Mouse (Mus musculus): ENCODE measurements around the gene Ugt1a1. TPM values are rescaled to one million over a fixed set of nuclear protein-coding genes. Genes with fewer than 3 reads are reported as not detected.
A peak's percentile ranks its signal among the peaks of the same experiment; 100 is the strongest.

Gene Ugt1a1
- polyA plus RNA-seq, 1 experiment from 2014 or later = not detected

GRCm38 (mm10) chr1:88230981-88231802, 19.4 kb downstream of the Ugt1a1 start:
- WGBS = 75% methylated on average over 6 of the region's 6 CpGs
- H3K9me3 ChIP-seq = peaks cover 97% of the 10 kb centered on the region
- no peak for ATAC-seq (replicated peaks)
- no peak overlapping the region for H3K27ac ChIP-seq
- no peaks in the 10 kb centered on the region for H3K36me3 ChIP-seq (replicated peaks)
- H3K27me3 ChIP-seq (replicated peaks) = no peaks in the 10 kb centered on the region
- H3K4me2 ChIP-seq = no peak overlapping the region
- H3K4me1 ChIP-seq = no peaks in the 10 kb centered on the region
- no peak overlapping the region for H3K9ac ChIP-seq
- no peak overlapping the region for H3K4me3 ChIP-seq

DNA sequence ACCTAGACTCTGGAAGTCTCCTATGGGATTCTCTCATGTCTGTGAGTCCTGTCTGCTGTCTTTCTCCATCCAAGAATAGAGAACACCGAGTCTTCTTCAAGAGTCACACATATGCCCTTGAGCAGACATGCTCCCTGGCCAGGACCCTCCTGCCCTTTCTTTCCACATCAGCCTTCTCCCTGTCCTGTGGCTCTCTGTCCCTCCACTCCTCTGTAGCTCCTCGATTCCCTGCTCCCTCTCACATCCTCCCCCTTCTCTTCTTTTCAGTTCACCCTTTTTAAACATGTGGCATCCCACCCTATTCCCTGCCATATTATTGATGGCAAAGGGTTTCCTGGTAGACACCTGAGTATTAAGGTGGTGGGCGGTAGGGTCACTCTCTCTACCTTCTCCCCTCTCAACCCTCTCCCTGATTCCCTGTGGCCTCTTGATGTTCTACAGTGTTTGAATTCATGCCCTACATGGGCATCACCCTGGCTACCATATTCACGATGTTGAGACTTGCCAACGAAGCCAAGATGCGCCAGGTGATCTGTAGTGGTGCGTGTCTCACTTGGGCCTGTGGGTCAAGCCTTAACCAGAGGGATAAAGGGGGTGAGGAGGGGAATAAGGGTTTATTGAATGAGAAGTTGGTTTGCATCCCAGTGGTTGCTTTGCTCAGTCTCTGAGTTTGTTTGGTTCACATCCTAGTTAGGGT, 20.2 kb downstream of the Ugt1a1 start:
- no peak for ATAC-seq (replicated peaks)
- no peaks in the 10 kb centered on the region for H3K36me3 ChIP-seq (replicated peaks)
- WGBS = 68% methylated on average over 7 of the region's 7 CpGs
- H3K4me3 ChIP-seq = no peak overlapping the region
- H3K4me1 ChIP-seq = no peaks in the 10 kb centered on the region
- H3K9ac ChIP-seq = no peak overlapping the region
- H3K27ac ChIP-seq = no peak overlapping the region
- no peaks in the 10 kb centered on the region for H3K27me3 ChIP-seq (replicated peaks)
- peaks cover 94% of the 10 kb centered on the region for H3K9me3 ChIP-seq
- no peak overlapping the region for H3K4me2 ChIP-seq

GRCm38 (mm10) chr1:88232664-88233380, 21.1 kb downstream of the Ugt1a1 start:
- H3K36me3 ChIP-seq (replicated peaks) = no peaks in the 10 kb centered on the region
- no peak overlapping the region for H3K9ac ChIP-seq
- ATAC-seq (replicated peaks) = no peak
- H3K4me1 ChIP-seq = no peaks in the 10 kb centered on the region
- H3K9me3 ChIP-seq = peaks cover 93% of the 10 kb centered on the region
- H3K4me2 ChIP-seq = no peak overlapping the region
- H3K4me3 ChIP-seq = no peak overlapping the region
- H3K27ac ChIP-seq = no peak overlapping the region
- 61% methylated on average over 3 of the region's 3 CpGs for WGBS
- H3K27me3 ChIP-seq (replicated peaks) = no peaks in the 10 kb centered on the region

DNA sequence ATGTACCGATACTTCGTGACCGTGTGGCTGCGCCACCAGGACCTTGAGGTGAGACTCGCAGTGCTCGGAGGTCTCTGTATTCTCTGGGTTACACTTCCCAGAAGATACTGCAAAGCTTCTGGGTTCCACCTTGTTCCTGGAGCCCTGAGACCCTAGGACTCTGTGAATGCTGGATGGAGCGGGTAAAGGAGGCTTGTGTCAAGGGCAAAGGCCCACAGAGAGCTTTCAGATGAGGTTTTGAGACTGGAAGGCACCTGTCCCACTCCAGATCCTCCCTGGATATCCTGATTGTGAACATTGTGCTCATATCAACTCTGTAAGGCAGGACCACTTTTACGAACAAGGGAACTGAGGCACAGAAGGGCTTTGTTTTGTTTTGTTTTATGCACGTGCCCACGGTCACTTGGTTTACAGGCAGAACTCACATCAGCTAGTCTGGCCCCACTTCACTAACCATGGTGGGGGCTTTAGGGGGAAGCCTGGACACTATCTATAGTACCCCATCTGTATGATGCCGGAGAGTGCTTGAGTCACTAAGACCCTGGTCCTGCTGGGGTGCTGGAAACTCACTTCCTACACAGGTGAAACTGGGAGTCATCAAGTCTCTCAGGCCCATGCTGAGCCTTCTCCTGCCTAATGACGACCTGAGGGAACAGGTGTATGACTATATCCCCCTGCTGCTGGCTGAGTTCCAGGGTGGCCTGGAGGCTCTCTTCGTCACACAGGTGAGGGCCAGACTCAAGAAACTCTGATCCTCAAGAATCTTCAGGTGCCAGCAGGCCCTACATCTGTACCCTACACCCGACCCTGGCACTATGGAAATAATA, 21.9 kb downstream of the Ugt1a1 start:
- Histone ChIP-seq H3K27me3 (replicated peaks) (no peaks in the 10 kb centered on the region), H3K9me3 (peaks cover 93% of the 10 kb centered on the region), H3K4me1 (no peaks in the 10 kb centered on the region), H3K4me3 (no peak overlapping the region), H3K4me2 (no peak overlapping the region), H3K36me3 (replicated peaks) (no peaks in the 10 kb centered on the region), H3K9ac (no peak overlapping the region), H3K27ac (no peak overlapping the region)
- 68% methylated on average over 14 of the region's 14 CpGs for WGBS
- ATAC-seq (replicated peaks) = no peak

DNA sequence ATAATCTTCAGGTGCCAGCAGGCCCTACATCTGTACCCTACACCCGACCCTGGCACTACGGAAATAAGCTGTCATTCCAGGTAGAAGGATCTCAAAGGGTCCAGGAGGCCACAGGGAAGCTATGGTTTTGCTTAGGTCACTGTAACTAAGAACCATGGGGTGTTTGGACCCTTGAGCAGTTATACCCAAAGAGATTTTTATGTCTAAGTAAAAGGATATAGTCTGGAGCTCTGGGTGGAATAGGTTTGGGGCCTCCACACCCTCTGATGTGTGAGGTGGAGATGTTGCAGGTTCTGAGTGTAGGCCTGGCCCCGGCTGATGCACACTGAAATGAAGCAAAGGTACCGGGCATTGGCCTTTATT, 22.5 kb downstream of the Ugt1a1 start:
- 66% methylated on average over 4 of the region's 4 CpGs for WGBS
- no peak for ATAC-seq (replicated peaks)
- no peak overlapping the region for H3K4me3 ChIP-seq

DNA sequence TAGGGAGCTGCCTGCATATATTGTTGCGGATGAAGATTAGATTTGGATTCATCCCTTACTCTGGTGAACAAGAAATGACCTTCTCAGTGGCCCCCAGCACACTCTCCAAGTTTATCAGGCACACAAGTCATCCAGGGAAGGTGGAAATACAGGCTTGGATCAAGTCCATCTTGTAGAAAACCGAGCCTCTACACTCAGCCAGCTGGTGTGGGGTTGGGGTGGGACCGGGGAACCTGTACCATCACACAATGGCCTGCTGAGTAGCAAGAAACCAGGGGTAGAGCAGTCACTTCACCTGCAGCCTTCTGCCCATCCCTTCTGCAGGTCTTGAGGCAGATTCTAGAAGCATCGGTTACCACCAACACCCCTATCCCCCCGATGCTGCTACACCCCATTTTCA, 22.9 kb downstream of the Ugt1a1 start:
- no peak overlapping the region for H3K27ac ChIP-seq
- no peaks in the 10 kb centered on the region for H3K27me3 ChIP-seq (replicated peaks)
- no peak overlapping the region for H3K4me2 ChIP-seq
- H3K9ac ChIP-seq = no peak overlapping the region
- H3K4me3 ChIP-seq = no peak overlapping the region
- WGBS = 45% methylated on average over 5 of the region's 5 CpGs
- H3K9me3 ChIP-seq = peaks cover 93% of the 10 kb centered on the region
- no peaks in the 10 kb centered on the region for H3K4me1 ChIP-seq
- no peak for ATAC-seq (replicated peaks)
- no peaks in the 10 kb centered on the region for H3K36me3 ChIP-seq (replicated peaks)

More for the DNA sequence above, 22.5 kb downstream of the Ugt1a1 start:
- H3K4me1 ChIP-seq = no peaks in the 10 kb centered on the region
- no peak overlapping the region for H3K9ac ChIP-seq
- H3K4me2 ChIP-seq = no peak overlapping the region
- peaks cover 93% of the 10 kb centered on the region for H3K9me3 ChIP-seq
- H3K27me3 ChIP-seq (replicated peaks) = no peaks in the 10 kb centered on the region
- H3K36me3 ChIP-seq (replicated peaks) = no peaks in the 10 kb centered on the region
- no peak overlapping the region for H3K27ac ChIP-seq

DNA sequence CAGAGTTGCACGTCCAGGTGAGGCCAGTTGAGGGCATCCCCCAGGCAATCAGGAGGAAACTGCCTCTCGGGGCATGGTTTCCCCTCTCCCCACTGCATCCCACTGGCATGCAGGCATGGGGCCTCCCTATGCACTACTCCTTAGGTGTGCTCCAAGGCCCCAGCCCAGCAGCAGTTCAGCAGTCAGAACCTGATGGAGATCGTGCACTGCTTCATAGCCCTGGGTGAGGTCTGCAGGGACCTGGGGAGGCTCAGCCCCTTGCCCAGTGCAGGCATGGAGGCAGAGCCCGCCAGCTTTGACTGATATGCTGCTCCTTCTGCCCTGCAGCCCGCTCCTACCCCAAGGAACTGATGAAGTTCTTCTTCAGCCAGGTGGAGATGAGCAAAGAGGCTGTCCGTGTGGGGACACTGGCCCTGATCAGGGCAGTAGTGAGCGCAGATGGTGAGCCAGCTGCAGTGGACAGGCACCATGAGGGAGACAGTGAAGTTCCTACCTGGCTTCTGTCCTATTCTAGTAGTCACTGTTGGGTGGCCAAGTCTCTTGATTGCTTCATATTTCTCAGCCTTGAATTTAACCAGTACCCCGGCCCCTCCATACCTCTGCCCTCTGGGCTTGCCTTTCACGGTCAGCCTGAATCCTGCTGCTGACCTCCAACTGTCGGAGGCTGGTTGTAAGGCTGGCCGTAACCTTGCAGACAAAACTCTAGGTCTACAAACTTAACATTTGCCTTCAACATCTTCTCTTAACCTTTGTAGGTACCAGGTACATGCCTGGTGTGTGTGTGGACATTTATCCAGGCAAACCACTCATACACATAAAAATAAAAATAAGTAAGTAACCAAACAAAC, 23.5 kb downstream of the Ugt1a1 start:
- no peak overlapping the region for H3K9ac ChIP-seq
- ATAC-seq (replicated peaks) = 0 out of 2 replicates have a peak, but pooled peaks have one; percentile 10
- peaks cover 93% of the 10 kb centered on the region for H3K9me3 ChIP-seq
- no peak overlapping the region for H3K4me3 ChIP-seq
- 65% methylated on average over 11 of the region's 11 CpGs for WGBS
- H3K36me3 ChIP-seq (replicated peaks) = no peaks in the 10 kb centered on the region
- H3K27ac ChIP-seq = no peak overlapping the region
- H3K4me2 ChIP-seq = no peak overlapping the region
- H3K27me3 ChIP-seq (replicated peaks) = no peaks in the 10 kb centered on the region
- no peaks in the 10 kb centered on the region for H3K4me1 ChIP-seq

- no peak overlapping the region for H3K4me3 ChIP-seq
- H3K4me1 ChIP-seq = no peaks in the 10 kb centered on the region
- peaks cover 94% of the 10 kb centered on the region for H3K9me3 ChIP-seq
- H3K27ac ChIP-seq = no peak overlapping the region
- ATAC-seq (replicated peaks) = no peak
- WGBS = 62% methylated on average over 4 of the region's 4 CpGs
- H3K9ac ChIP-seq = no peak overlapping the region
- H3K27me3 ChIP-seq (replicated peaks) = no peaks in the 10 kb centered on the region
- H3K36me3 ChIP-seq (replicated peaks) = no peaks in the 10 kb centered on the region
- no peak overlapping the region for H3K4me2 ChIP-seq
Measured at GRCm38 (mm10) chr1:88235894-88236415, 24.2 kb downstream of the Ugt1a1 start.

DNA sequence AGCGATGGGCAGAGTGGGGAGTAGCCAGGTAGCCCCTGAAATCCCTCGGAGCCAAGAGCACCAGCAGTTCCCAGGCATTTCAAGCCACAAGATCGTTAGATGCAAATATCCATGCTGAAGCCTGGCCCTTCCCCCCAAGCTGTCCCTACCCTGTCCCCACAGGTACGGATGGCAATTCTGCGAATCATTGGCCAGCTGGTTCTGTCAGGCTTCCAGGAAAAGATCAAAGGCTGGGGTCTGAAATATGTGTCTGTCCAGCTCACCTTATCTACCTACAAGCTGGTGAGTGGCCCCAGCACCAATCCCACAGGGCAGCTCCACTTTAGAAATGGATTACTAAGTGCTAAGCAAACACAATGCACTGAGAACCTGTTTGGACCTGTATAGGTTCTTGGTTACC, 25.6 kb downstream of the Ugt1a1 start:
- Histone ChIP-seq H3K36me3 (replicated peaks) (no peaks in the 10 kb centered on the region), H3K4me1 (no peaks in the 10 kb centered on the region), H3K9me3 (peaks cover 93% of the 10 kb centered on the region), H3K27ac (no peak overlapping the region), H3K4me3 (no peak overlapping the region), H3K27me3 (replicated peaks) (no peaks in the 10 kb centered on the region), H3K9ac (no peak overlapping the region), H3K4me2 (no peak overlapping the region)
- no peak for ATAC-seq (replicated peaks)
- WGBS = 84% methylated on average over 5 of the region's 5 CpGs

GRCm38 (mm10) chr1:88238771-88239170, 27.0 kb downstream of the Ugt1a1 start:
- Histone ChIP-seq H3K9me3 (peaks cover 91% of the 10 kb centered on the region), H3K4me3 (no peak overlapping the region), H3K9ac (no peak overlapping the region), H3K27ac (no peak overlapping the region), H3K4me1 (no peaks in the 10 kb centered on the region), H3K4me2 (no peak overlapping the region), H3K27me3 (replicated peaks) (no peaks in the 10 kb centered on the region), H3K36me3 (replicated peaks) (no peaks in the 10 kb centered on the region)
- WGBS = 77% methylated on average over 6 of the region's 6 CpGs
- no peak for ATAC-seq (replicated peaks)

- H3K27me3 ChIP-seq (replicated peaks) = no peaks in the 10 kb centered on the region
- no peak overlapping the region for H3K27ac ChIP-seq
- WGBS = 76% methylated on average over 5 of the region's 5 CpGs
- no peak overlapping the region for H3K4me2 ChIP-seq
- H3K9ac ChIP-seq = no peak overlapping the region
- H3K9me3 ChIP-seq = peaks cover 91% of the 10 kb centered on the region
- no peaks in the 10 kb centered on the region for H3K36me3 ChIP-seq (replicated peaks)
- H3K4me3 ChIP-seq = no peak overlapping the region
- H3K4me1 ChIP-seq = no peaks in the 10 kb centered on the region
- no peak for ATAC-seq (replicated peaks)
Measured at GRCm38 (mm10) chr1:88240072-88240471, 28.3 kb downstream of the Ugt1a1 start.

All from midbrain, embryonic 15.5 days (tissue).